ENCODE assay signal across 13 mouse cellular contexts in genomic region chr2:156199944-156200343, GRCm38 (mm10). TPM values are rescaled to one million over a fixed set of nuclear protein-coding genes. Genes with fewer than 3 reads are reported as not detected.
A peak's percentile ranks its signal among the peaks of the same experiment; 100 is the strongest.
DNase-seq lines count a peak whose midpoint lies in the region; ATAC-seq and TF ChIP-seq lines count a peak whose summit lies in the region.
"Had no signal": no experiment of that assay in that cellular context is flagged by ENCODE, and none has a peak within 500 bp of the region (broad histone marks: within the 10 kb centered on the region; RNA-seq: fewer than 3 reads in every experiment).

No protein-coding gene starts in this region.

- no peaks in the 10 kb centered on the region for H3K9me3 ChIP-seq in liver, embryonic 12.5 days (replicated peaks)
- H3K9me3 ChIP-seq: forebrain, embryonic 10.5 days; intestine, embryonic 15.5 days had no signal

- peak; percentile 20 for DNase-seq in embryo, embryonic 11 days
- DNase-seq in embryo, embryonic 9.5 days (ENCODE audit: extremely low spot score): no peak
- DNase-seq in left cerebral cortex, postnatal 4 days: peak; percentile 17
- no peak for DNase-seq in left cerebral cortex, adult 2 months (ENCODE audit: extremely low spot score in 1 of 2, low spot score in 2 of 2)
- peak; percentile 94 for DNase-seq in ZHBTc4 (ENCODE audit: low read depth, low spot score)
- peak; percentile 16 to 36 for DNase-seq in kidney, postnatal 4 days
- no peak for DNase-seq in cerebellum, adult 18-20 months
- DNase-seq: right cerebral cortex, postnatal 4 days had no signal

- no peak overlapping the region for H3K4me3 ChIP-seq in left cerebral cortex, adult 2 months
- H3K4me3 ChIP-seq in liver, embryonic 12.5 days: no peak overlapping the region
- H3K4me3 ChIP-seq: forebrain, embryonic 10.5 days; intestine, embryonic 15.5 days had no signal

- WGBS in liver, embryonic 12.5 days (ENCODE audit: insufficient replicate concordance): 67% methylated on average over 3 of the region's 3 CpGs

- H3K9ac ChIP-seq in liver, embryonic 12.5 days: no peak overlapping the region
- H3K9ac ChIP-seq: intestine, embryonic 15.5 days had no signal

- no peak overlapping the region for H3K27ac ChIP-seq in left cerebral cortex, adult 2 months
- H3K27ac ChIP-seq in liver, embryonic 12.5 days: no peak overlapping the region
- H3K27ac ChIP-seq: forebrain, embryonic 10.5 days; intestine, embryonic 15.5 days had no signal

- peaks cover 48% of the 10 kb centered on the region for H3K4me1 ChIP-seq in liver, embryonic 12.5 days

- intact Hi-C loops in left cerebral cortex, postnatal 4 days (cut with DNase I): no loop called here
- intact Hi-C loops in left cerebral cortex, adult 2 months (cut with DNase I): loop anchor here (5.0 kb wide), 1 partner anchor 77 kb away; no protein-coding TSS in a partner anchor

- H3K36me3 ChIP-seq in liver, embryonic 12.5 days: peaks cover 27% of the 10 kb centered on the region
- H3K36me3 ChIP-seq: intestine, embryonic 15.5 days had no signal

- ATAC-seq in liver, embryonic 12.5 days: no peak
- ATAC-seq: intestine, embryonic 15.5 days; Patski had no signal

- no peak for TF ChIP-seq CTCF in left cerebral cortex, adult 2 months (IDR thresholded peaks at IDR 0.05)

- H3K27me3 ChIP-seq in liver, embryonic 12.5 days (replicated peaks): no peaks in the 10 kb centered on the region
- H3K27me3 ChIP-seq: intestine, embryonic 15.5 days; Patski had no signal

- no peak overlapping the region for H3K4me2 ChIP-seq in liver, embryonic 12.5 days
- H3K4me2 ChIP-seq: intestine, embryonic 15.5 days; midbrain, embryonic 11.5 days had no signal

RNA-seq across cellular contexts. Expression of gene Phf20, which starts 3.7 kb away (rescaled TPM):
- total RNA-seq in left cerebral cortex, postnatal 4 days (2021): 100 to 1,000 TPM in 1 of 2 experiments, 10 to 100 TPM in 1; 93.5 to 101 TPM
- total RNA-seq in left cerebral cortex, adult 2 months (2021): 10 to 100 TPM; 82.7 to 85.6 TPM
- 22.1 and 26.2 TPM in 2 replicates for polyA plus RNA-seq in liver, embryonic 12.5 days (2016; fragmentation: Nextera tagmentation; extraction: Ambion mirVana)

RNA-seq across cellular contexts. Expression of gene Rbm39, which starts 19.9 kb away (rescaled TPM):
- total RNA-seq in left cerebral cortex, postnatal 4 days (2021): 100 to 1,000 TPM; 345 to 348 TPM
- total RNA-seq in left cerebral cortex, adult 2 months (2021): 100 to 1,000 TPM; 286 to 301 TPM
- 328 and 329 TPM in 2 replicates for polyA plus RNA-seq in liver, embryonic 12.5 days (2016; fragmentation: Nextera tagmentation; extraction: Ambion mirVana)

RNA-seq across cellular contexts. Expression of gene Nfs1, which starts 56.0 kb away (rescaled TPM):
- total RNA-seq in left cerebral cortex, postnatal 4 days (2021): 10 to 100 TPM; 25.4 to 26.6 TPM
- total RNA-seq in left cerebral cortex, adult 2 months (2021): 10 to 100 TPM; 36.3 to 42.0 TPM
- 70.7 and 72.0 TPM in 2 replicates for polyA plus RNA-seq in liver, embryonic 12.5 days (2016; fragmentation: Nextera tagmentation; extraction: Ambion mirVana)

RNA-seq across cellular contexts. Expression of gene Romo1, which starts 56.1 kb away (rescaled TPM):
- 100 to 1,000 TPM; 223 to 225 TPM for total RNA-seq in left cerebral cortex, postnatal 4 days (2021)
- 100 to 1,000 TPM; 142 to 153 TPM for total RNA-seq in left cerebral cortex, adult 2 months (2021)
- 302 and 311 TPM in 2 replicates for polyA plus RNA-seq in liver, embryonic 12.5 days (2016; fragmentation: Nextera tagmentation; extraction: Ambion mirVana)

Comparison
In these comparisons a context has a peak if more than half of its experiments do, and no peak if none do; other contexts are left out.
1. DNase-seq: peak in embryo, embryonic 11 days (single experiment), left cerebral cortex, postnatal 4 days (single experiment), ZHBTc4 (single experiment) and kidney, postnatal 4 days (2 of 2); none in embryo, embryonic 9.5 days (single experiment), left cerebral cortex, adult 2 months (0 of 2) and cerebellum, adult 18-20 months (0 of 2).